Mouse (Mus musculus): ENCODE data around the gene Lmtk3. TPM values are rescaled to one million over a fixed set of nuclear protein-coding genes. Genes with fewer than 3 reads are reported as not detected.

Lmtk3 gene
- polyA plus RNA-seq, 1 experiment from 2014 or later = 0.53 TPM

GRCm38 (mm10) chr7:45770427-45771082, 13.0 kb upstream of the Lmtk3 start:
- H3K9me3 ChIP-seq (replicated peaks; ENCODE audit: control insufficient read depth, low read length) = no peaks in the 10 kb centered on the region
- H3K4me3 ChIP-seq (replicated peaks; ENCODE audit: low read length) = no peak overlapping the region
- H3K9ac ChIP-seq (ENCODE audit: low read length) = no peak overlapping the region
- ATAC-seq (ENCODE audit: insufficient read depth, low FRiP score) = no peak; the same call in 1 of the 2 replicates
- no peaks in the 10 kb centered on the region for H3K27me3 ChIP-seq (ENCODE audit: control insufficient read depth, insufficient read depth, low read length)
- no peaks in the 10 kb centered on the region for H3K4me1 ChIP-seq (ENCODE audit: control insufficient read depth, insufficient read depth, low read length)
- H3K36me3 ChIP-seq (ENCODE audit: control insufficient read depth, insufficient read depth, low read length) = no peaks in the 10 kb centered on the region
- H3K4me2 ChIP-seq (ENCODE audit: low read depth, low read length) = no peak overlapping the region
- 0 out of 2 replicates have a peak overlapping the region, but pooled peaks have one; percentile 21 for H3K27ac ChIP-seq (ENCODE audit: low read length)
- 62% methylated on average over 8 of the region's 8 CpGs for WGBS

GRCm38 (mm10) chr7:45771101-45771500, 12.4 kb upstream of the Lmtk3 start:
- no peak overlapping the region for H3K4me2 ChIP-seq (ENCODE audit: low read depth, low read length)

GRCm38 (mm10) chr7:45775237-45775636, 8.3 kb upstream of the Lmtk3 start:
- no peak overlapping the region for H3K9ac ChIP-seq (ENCODE audit: low read length)
- H3K27ac ChIP-seq (ENCODE audit: low read length) = no peak overlapping the region
- H3K4me2 ChIP-seq (ENCODE audit: low read depth, low read length) = no peak overlapping the region
- H3K4me1 ChIP-seq (ENCODE audit: control insufficient read depth, insufficient read depth, low read length) = no peaks in the 10 kb centered on the region
- ATAC-seq (ENCODE audit: insufficient read depth, low FRiP score) = no peak
- 63% methylated on average over 7 of the region's 7 CpGs for WGBS
- no peaks in the 10 kb centered on the region for H3K36me3 ChIP-seq (ENCODE audit: control insufficient read depth, insufficient read depth, low read length)
- no peaks in the 10 kb centered on the region; the same call in 1 of the 2 replicates for H3K27me3 ChIP-seq (ENCODE audit: control insufficient read depth, insufficient read depth, low read length)
- no peak overlapping the region for H3K4me3 ChIP-seq (replicated peaks; ENCODE audit: low read length)
- H3K9me3 ChIP-seq (replicated peaks; ENCODE audit: control insufficient read depth, low read length) = no peaks in the 10 kb centered on the region

More at GRCm38 (mm10) chr7:45771101-45771500, 12.4 kb upstream of the Lmtk3 start:
- 72% methylated on average over 4 of the region's 4 CpGs for WGBS
- ATAC-seq (ENCODE audit: insufficient read depth, low FRiP score) = no peak
- Histone ChIP-seq H3K27me3 (ENCODE audit: control insufficient read depth, insufficient read depth, low read length) (no peaks in the 10 kb centered on the region), H3K9me3 (replicated peaks; ENCODE audit: control insufficient read depth, low read length) (no peaks in the 10 kb centered on the region), H3K9ac (ENCODE audit: low read length) (no peak overlapping the region), H3K4me1 (ENCODE audit: control insufficient read depth, insufficient read depth, low read length) (no peaks in the 10 kb centered on the region), H3K27ac (ENCODE audit: low read length) (0 out of 2 replicates have a peak overlapping the region, but pooled peaks have one; percentile 21), H3K36me3 (ENCODE audit: control insufficient read depth, insufficient read depth, low read length) (no peaks in the 10 kb centered on the region), H3K4me3 (replicated peaks; ENCODE audit: low read length) (no peak overlapping the region)

- 0 out of 2 replicates have a peak overlapping the region, but pooled peaks have one; percentile 11 for H3K4me3 ChIP-seq (replicated peaks; ENCODE audit: low read length)
- peak overlapping the region; percentile 20 for H3K9ac ChIP-seq (ENCODE audit: low read length)
- no peaks in the 10 kb centered on the region for H3K36me3 ChIP-seq (ENCODE audit: control insufficient read depth, insufficient read depth, low read length)
- 0 out of 2 replicates have a peak overlapping the region, but pooled peaks have one; percentile 34 for H3K4me2 ChIP-seq (ENCODE audit: low read depth, low read length)
- peaks cover 9% of the 10 kb centered on the region for H3K4me1 ChIP-seq (ENCODE audit: control insufficient read depth, insufficient read depth, low read length)
- WGBS = 18% methylated on average over 22 of the region's 22 CpGs
- no peak for ATAC-seq (ENCODE audit: insufficient read depth, low FRiP score)
- no peak overlapping the region for H3K27ac ChIP-seq (ENCODE audit: low read length)
- H3K9me3 ChIP-seq (replicated peaks; ENCODE audit: control insufficient read depth, low read length) = no peaks in the 10 kb centered on the region
- H3K27me3 ChIP-seq (ENCODE audit: control insufficient read depth, insufficient read depth, low read length) = peaks cover 7% of the 10 kb centered on the region; the same call in 1 of the 2 replicates
These were observed 4.4 kb upstream of the Lmtk3 start for GRCm38 (mm10) chr7:45779081-45779641.

GRCm38 (mm10) chr7:45782271-45782670, 1.3 kb upstream of the Lmtk3 start:
- Histone ChIP-seq H3K27ac (ENCODE audit: low read length) (no peak overlapping the region), H3K4me3 (replicated peaks; ENCODE audit: low read length) (no peak overlapping the region), H3K4me2 (ENCODE audit: low read depth, low read length) (no peak overlapping the region), H3K36me3 (ENCODE audit: control insufficient read depth, insufficient read depth, low read length) (no peaks in the 10 kb centered on the region), H3K4me1 (ENCODE audit: control insufficient read depth, insufficient read depth, low read length) (peaks cover 22% of the 10 kb centered on the region), H3K9me3 (replicated peaks; ENCODE audit: control insufficient read depth, low read length) (no peaks in the 10 kb centered on the region), H3K27me3 (ENCODE audit: control insufficient read depth, insufficient read depth, low read length) (peaks cover 7% of the 10 kb centered on the region; the same call in 1 of the 2 replicates), H3K9ac (ENCODE audit: low read length) (no peak overlapping the region)
- ATAC-seq (ENCODE audit: insufficient read depth, low FRiP score) = no peak
- WGBS = 68% methylated on average over 4 of the region's 4 CpGs

- ATAC-seq (ENCODE audit: insufficient read depth, low FRiP score) = peak; percentile 22
These were observed 1.2 kb downstream of the Lmtk3 start, which contains the start of gene Sult2b1 for GRCm38 (mm10) chr7:45784524-45785372. Sult2b1 (minus strand) TSS chr7:45784669.

GRCm38 (mm10) chr7:45785388-45786135, 2.0 kb downstream of the Lmtk3 start:
- peak overlapping the region; percentile 78 for H3K4me2 ChIP-seq (ENCODE audit: low read depth, low read length)
- no peak overlapping the region for H3K27ac ChIP-seq (ENCODE audit: low read length)
- under 1% methylated on average over 40 of the region's 42 CpGs for WGBS
- peak; percentile 12 for ATAC-seq (ENCODE audit: insufficient read depth, low FRiP score)
- H3K9me3 ChIP-seq (replicated peaks; ENCODE audit: control insufficient read depth, low read length) = no peaks in the 10 kb centered on the region
- peak overlapping the region; percentile 52 for H3K4me3 ChIP-seq (replicated peaks; ENCODE audit: low read length)
- peaks cover 22% of the 10 kb centered on the region for H3K4me1 ChIP-seq (ENCODE audit: control insufficient read depth, insufficient read depth, low read length)
- 0 out of 2 replicates have a peak, but pooled peaks cover 4% of the 10 kb centered on the region for H3K36me3 ChIP-seq (ENCODE audit: control insufficient read depth, insufficient read depth, low read length)
- H3K9ac ChIP-seq (ENCODE audit: low read length) = peak overlapping the region; percentile 69
- peaks cover 7% of the 10 kb centered on the region; the same call in 1 of the 2 replicates for H3K27me3 ChIP-seq (ENCODE audit: control insufficient read depth, insufficient read depth, low read length)

More at GRCm38 (mm10) chr7:45784524-45785372, 1.2 kb downstream of the Lmtk3 start, which contains the start of gene Sult2b1:
- Histone ChIP-seq H3K9ac (ENCODE audit: low read length) (peak within 1 kb of the TSS; percentile 83), H3K4me1 (ENCODE audit: control insufficient read depth, insufficient read depth, low read length) (peaks cover 22% of the 10 kb centered on the region), H3K36me3 (ENCODE audit: control insufficient read depth, insufficient read depth, low read length) (0 out of 2 replicates have a peak, but pooled peaks cover 4% of the 10 kb centered on the region), H3K27ac (ENCODE audit: low read length) (no peak within 1 kb of the TSS; the same call in 1 of the 2 replicates), H3K4me3 (replicated peaks; ENCODE audit: low read length) (peak within 1 kb of the TSS; percentile 67), H3K9me3 (replicated peaks; ENCODE audit: control insufficient read depth, low read length) (no peaks in the 10 kb centered on the region), H3K27me3 (ENCODE audit: control insufficient read depth, insufficient read depth, low read length) (peaks cover 7% of the 10 kb centered on the region; the same call in 1 of the 2 replicates), H3K4me2 (ENCODE audit: low read depth, low read length) (peak within 1 kb of the TSS; percentile 89)
- WGBS = 20% methylated on average over 20 of the region's 20 CpGs

GRCm38 (mm10) chr7:45786136-45786578, 2.6 kb downstream of the Lmtk3 start:
- H3K4me1 ChIP-seq (ENCODE audit: control insufficient read depth, insufficient read depth, low read length) = peaks cover 22% of the 10 kb centered on the region
- H3K4me2 ChIP-seq (ENCODE audit: low read depth, low read length) = peak overlapping the region; percentile 78

More at GRCm38 (mm10) chr7:45786136-45786578, 2.6 kb downstream of the Lmtk3 start:
- Histone ChIP-seq H3K9me3 (replicated peaks; ENCODE audit: control insufficient read depth, low read length) (no peaks in the 10 kb centered on the region), H3K4me3 (replicated peaks; ENCODE audit: low read length) (peak overlapping the region; percentile 52), H3K9ac (ENCODE audit: low read length) (no peak overlapping the region), H3K27ac (ENCODE audit: low read length) (no peak overlapping the region), H3K36me3 (ENCODE audit: control insufficient read depth, insufficient read depth, low read length) (0 out of 2 replicates have a peak, but pooled peaks cover 4% of the 10 kb centered on the region), H3K27me3 (ENCODE audit: control insufficient read depth, insufficient read depth, low read length) (peaks cover 7% of the 10 kb centered on the region; the same call in 1 of the 2 replicates)
- ATAC-seq (ENCODE audit: insufficient read depth, low FRiP score) = peak; percentile 32; the same call in 1 of the 2 replicates
- WGBS = 1% methylated on average over 14 of the region's 14 CpGs

All from stomach, embryonic 16.5 days (tissue).